Mouse (Mus musculus) bone marrow macrophage, adult 2 months (primary cell): ENCODE data around the gene Hoxc4.

ENCODE experiments used
- CTCF ChIP-seq: IDR thresholded peaks from 2 replicates; pipeline ENCODE4 v1.5.1; 2012; ENCODE audit warnings: low read depth, mild to moderate bottlenecking, low read length, moderate library complexity
- POLR2A ChIP-seq: IDR thresholded peaks from 2 replicates; pipeline ENCODE4 v1.6.1; 2012; ENCODE audit warnings: mild to moderate bottlenecking, low read depth, low read length, borderline replicate concordance

DNA sequence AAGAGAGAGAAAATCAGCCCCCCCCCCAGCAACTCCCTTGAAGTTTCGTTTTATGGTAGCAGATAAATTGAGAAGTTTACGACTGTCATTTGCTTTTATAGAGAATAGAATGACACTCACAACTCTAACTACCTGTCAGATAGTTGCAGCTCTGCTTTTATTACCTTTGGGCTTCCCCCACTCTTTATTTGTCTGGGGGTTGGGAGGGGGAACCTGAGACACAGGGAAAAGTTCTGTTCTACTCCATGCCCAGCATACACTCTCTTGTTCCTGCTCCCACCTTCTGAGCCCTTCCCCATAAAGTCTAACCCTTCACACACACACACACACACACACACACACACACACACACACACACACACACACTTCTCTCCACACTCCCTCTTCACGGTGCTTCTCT is 25.9 kb upstream of the Hoxc4 start:
- TF ChIP-seq POLR2A (no peak), CTCF (no peak)
